Mouse (Mus musculus) heart, adult 2 months (tissue): Measurements from ENCODE around the gene Fgfr2. TPM values are rescaled to one million over a fixed set of nuclear protein-coding genes. Genes with fewer than 3 reads are reported as not detected.

Source experiments
- DNase-seq, 2 experiments: peaks; one replicate each; pipeline ENCODE4 v3.0.0; 2021
- H3K27ac ChIP-seq: fragments of 200-600 bp; 2 replicates; pipeline ENCODE4 v1.8.1; 2022
- H3K27me3 ChIP-seq: fragments of 200-500 bp; 2 replicates; pipeline ENCODE4 v1.6.1; 2012; ENCODE audit warnings: mild to moderate bottlenecking, low read length, inconsistent platforms, mixed read lengths; ENCODE audit not compliant: control insufficient read depth, insufficient read depth
- H3K36me3 ChIP-seq: fragments of 200-500 bp; 2 replicates; pipeline ENCODE4 v1.6.1; 2012; ENCODE audit warnings: low read length, inconsistent platforms; ENCODE audit not compliant: control insufficient read depth, insufficient read depth
- H3K4me1 ChIP-seq: fragments of 200-500 bp; 2 replicates; pipeline ENCODE4 v1.6.1; 2011; ENCODE audit warnings: low read length; ENCODE audit not compliant: control insufficient read depth, insufficient read depth
- H3K4me3 ChIP-seq: fragments of 200-600 bp; 2 replicates; pipeline ENCODE4 v1.8.1; 2022
- H3K79me2 ChIP-seq: fragments of 200-500 bp; replicated peaks from 2 replicates; pipeline ENCODE4 v1.6.1; 2012; ENCODE audit warnings: mild to moderate bottlenecking, inconsistent platforms, low read length, moderate library complexity, mixed read lengths; ENCODE audit not compliant: control insufficient read depth, insufficient read depth
- H3K9ac ChIP-seq: fragments of 200-500 bp; 2 replicates; pipeline ENCODE4 v1.6.1; 2012; ENCODE audit warnings: low read depth, mild to moderate bottlenecking, control low read depth, inconsistent platforms, low read length, mixed read lengths
- CTCF ChIP-seq: fragments of 200-600 bp; IDR thresholded peaks from 2 replicates; pipeline ENCODE4 v1.8.1; 2022; ENCODE audit warnings: antibody characterized with exemption, mild to moderate bottlenecking, moderate library complexity
- EP300 ChIP-seq: fragments of 200-500 bp; IDR thresholded peaks from 2 replicates; pipeline ENCODE4 v1.6.1; 2011; ENCODE audit warnings: low read depth, low read length, control low read depth; ENCODE audit not compliant: insufficient read depth
- POLR2A ChIP-seq: fragments of 200-500 bp; IDR thresholded peaks from 2 replicates; pipeline ENCODE4 v1.6.1; 2011; ENCODE audit warnings: mild to moderate bottlenecking, low read depth, low read length, control low read depth; ENCODE audit not compliant: insufficient read depth
- WGBS: fragments of 180-500 bp; shearing (Covaris S2); methylation state at CpG from one replicate; pipeline ENCODE4 v1.1.7; 2018; 5-methylcytosine and 5-hydroxymethylcytosine counted together
- intact Hi-C: fragments of 180-260 bp; cut with DNase I; formaldehyde crosslinking; loops from one replicate; pipeline ENCODE4 v1.15.1; 2025
- polyA plus RNA-seq: library from polyadenylated mRNA; depleted of rRNA; stranded (reverse); fragments of >200 nt; gene quantifications from 2 replicates; pipeline ENCODE4 v1.2.3, GENCODE M21; 2012
- total RNA-seq, 2 experiments: library from RNA; stranded (reverse); gene quantifications; 2 replicates each; pipeline ENCODE4 v1.2.3; 2021

Fgfr2 gene
- total and polyA plus RNA-seq, 3 experiments, result 1.1 to 2.0 (median 1.3) TPM

DNA sequence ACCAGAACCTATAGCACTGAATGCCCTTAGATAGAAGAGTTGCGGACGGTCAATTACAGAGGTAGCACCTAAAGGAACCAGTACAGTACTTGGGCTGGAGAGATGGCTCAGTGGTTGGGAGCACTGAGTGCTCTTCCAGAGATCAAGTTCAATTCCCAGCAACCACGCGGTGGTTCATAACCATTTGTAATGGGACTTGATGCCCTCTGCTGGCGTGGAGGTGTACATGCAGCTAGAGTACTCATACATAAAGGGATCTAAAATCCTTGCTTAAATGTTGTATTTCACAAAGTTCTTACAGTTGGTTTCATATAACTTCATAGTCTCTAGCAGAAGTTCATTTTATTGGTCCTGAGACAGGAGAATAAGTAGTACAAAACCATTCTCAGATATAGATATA is 10.4 kb upstream of the Fgfr2 start:
- no peak overlapping the region for H3K4me3 ChIP-seq
- no peak overlapping the region for H3K9ac ChIP-seq
- intact Hi-C loops, result loop anchor here (1.0 kb wide), 1 partner anchor 101 kb away; no protein-coding TSS in a partner anchor
- no peaks in the 10 kb centered on the region for H3K4me1 ChIP-seq
- 74% methylated on average over 5 of the region's 5 CpGs for WGBS
- TF ChIP-seq EP300 (no peak), CTCF (peak; percentile 77)
- no peaks in the 10 kb centered on the region for H3K79me2 ChIP-seq
- no peaks in the 10 kb centered on the region for H3K36me3 ChIP-seq
- no peaks in the 10 kb centered on the region for H3K27me3 ChIP-seq
- no peak for DNase-seq
- H3K27ac ChIP-seq, result no peak overlapping the region

DNA sequence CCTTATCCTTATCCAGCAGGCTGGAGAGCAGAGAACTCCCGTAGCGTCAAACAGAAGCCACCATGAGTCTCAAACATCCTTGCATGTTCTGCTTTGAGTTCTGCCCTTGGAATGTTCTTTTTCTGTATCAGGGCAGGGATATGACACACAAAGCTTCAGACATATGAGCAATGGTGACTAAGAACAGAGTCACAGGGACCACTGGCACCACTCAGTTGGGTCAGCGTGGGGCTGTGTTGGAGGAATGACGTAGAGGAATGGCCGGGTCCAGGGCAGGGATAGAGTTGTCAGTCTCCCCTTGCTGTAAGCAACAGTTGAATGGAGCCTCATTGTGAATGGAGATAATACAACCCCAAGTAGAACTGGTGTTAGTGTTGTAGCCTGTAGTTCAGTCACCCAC is 9.6 kb upstream of the Fgfr2 start:
- Histone ChIP-seq H3K79me2 (no peaks in the 10 kb centered on the region), H3K27ac (no peak overlapping the region), H3K4me3 (no peak overlapping the region), H3K36me3 (no peaks in the 10 kb centered on the region), H3K4me1 (no peaks in the 10 kb centered on the region), H3K9ac (no peak overlapping the region), H3K27me3 (no peaks in the 10 kb centered on the region)
- no peak for TF ChIP-seq POLR2A
- no peak for TF ChIP-seq EP300
- TF ChIP-seq CTCF, result no peak
- intact Hi-C loops, result loop anchor here (1.0 kb wide), 1 partner anchor 100 kb away; no protein-coding TSS in a partner anchor
- 97% methylated on average over 5 of the region's 5 CpGs for WGBS
- no peak for DNase-seq

DNA sequence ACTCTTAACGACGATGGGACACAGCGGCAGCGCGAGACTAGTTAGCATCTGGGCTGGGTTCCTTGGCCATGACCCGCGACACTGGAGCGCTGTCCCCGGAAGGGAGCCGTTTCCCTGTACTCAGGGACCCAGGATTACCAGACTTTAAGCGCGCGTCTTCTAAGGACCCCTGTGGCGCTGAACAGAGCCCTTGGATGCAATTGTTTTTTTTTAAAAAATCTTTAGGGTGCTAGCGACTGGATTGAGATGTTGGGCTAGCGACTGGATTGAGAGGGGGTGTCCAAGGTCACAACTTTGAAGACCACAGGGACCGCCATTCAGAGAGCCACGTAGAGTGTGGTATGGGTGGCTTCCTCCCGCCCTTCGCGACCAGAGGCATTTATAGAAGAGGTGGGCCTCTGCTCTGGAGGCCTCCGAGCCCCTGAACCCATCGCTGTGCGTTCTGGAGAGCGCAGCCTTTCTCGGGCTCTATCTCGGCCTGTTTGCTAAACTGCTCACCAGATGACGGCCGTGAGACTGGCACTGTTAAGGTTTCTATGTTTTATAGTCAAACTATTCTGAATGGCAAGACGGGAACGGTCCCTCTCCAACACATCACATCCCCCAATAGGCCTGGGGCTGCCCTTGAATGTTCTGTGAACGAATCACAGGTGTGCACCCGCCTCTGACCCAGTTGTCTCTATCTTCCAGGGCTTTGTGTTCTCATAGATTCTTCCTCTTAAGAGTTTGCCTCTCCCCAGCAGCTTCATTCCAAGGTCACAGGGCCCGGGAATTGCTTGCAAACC is 1.7 kb upstream of the Fgfr2 start:
- intact Hi-C loops, result loop anchor here (2.0 to 10.0 kb wide), 5 partner anchors 38 to 510 kb away; partner anchors contain the start of genes Abraxas2, Edrf1, Eef1akmt2 and Zranb1
- H3K4me1 ChIP-seq, result peaks cover 5% of the 10 kb centered on the region
- WGBS, result 51% methylated on average over 34 of the region's 34 CpGs
- DNase-seq, result no peak
- no peaks in the 10 kb centered on the region for H3K36me3 ChIP-seq
- no peak for TF ChIP-seq CTCF
- TF ChIP-seq POLR2A, result no peak
- TF ChIP-seq EP300, result no peak
- H3K4me3 ChIP-seq, result peak overlapping the region; percentile 87
- no peaks in the 10 kb centered on the region for H3K27me3 ChIP-seq
- 0 out of 2 replicates have a peak, but pooled peaks cover 4% of the 10 kb centered on the region for H3K79me2 ChIP-seq
- peak overlapping the region; percentile 76 for H3K9ac ChIP-seq
- peak overlapping the region; percentile 97 for H3K27ac ChIP-seq

DNA sequence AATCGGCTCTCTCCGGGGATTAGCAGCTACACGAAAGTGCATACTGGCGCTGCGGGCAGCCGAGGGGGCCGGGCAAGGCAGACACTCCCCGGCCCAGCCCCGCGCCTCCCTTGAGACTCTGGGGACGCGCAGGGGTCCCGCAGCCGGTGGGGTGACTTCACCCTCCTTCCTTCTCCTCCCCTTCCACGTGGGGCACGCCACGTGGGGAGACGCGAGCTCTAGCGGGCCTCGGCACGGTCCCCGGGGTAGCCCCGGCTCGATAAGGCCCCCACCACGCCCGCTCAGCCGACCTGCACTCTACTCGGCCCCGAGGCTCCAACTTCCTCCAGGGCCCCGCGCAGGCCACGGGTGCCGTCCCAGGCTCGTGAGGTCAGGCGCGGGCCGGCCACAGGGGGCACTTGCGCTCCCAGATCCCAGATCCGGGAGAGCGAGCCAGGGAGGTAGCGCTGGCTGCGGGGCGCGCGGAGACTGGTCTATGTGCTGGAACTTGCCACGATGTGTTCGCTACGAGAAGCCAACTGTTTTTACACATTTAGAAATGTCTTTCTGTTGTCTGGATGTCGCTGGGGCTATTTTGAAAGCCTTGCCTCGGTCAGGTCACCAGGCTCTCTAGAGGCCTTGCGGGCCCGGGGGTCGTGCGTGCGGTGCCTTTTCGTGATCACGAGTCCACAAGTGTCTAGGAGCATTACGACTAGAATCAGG is 1.0 kb upstream of the Fgfr2 start, which contains the start of gene Ctbp2:
Gene Ctbp2 (minus strand): TSS at position 356 of the 702 bp plus-strand sequence.
- no peaks in the 10 kb centered on the region for H3K36me3 ChIP-seq
- 0 out of 2 replicates have a peak, but pooled peaks cover 4% of the 10 kb centered on the region for H3K79me2 ChIP-seq
- H3K4me3 ChIP-seq, result peak within 1 kb of the TSS; percentile 87
- H3K27ac ChIP-seq, result peak within 1 kb of the TSS; percentile 97
- TF ChIP-seq EP300 (peak; percentile 44; the same call in 1 of the 2 replicates), POLR2A (0 out of 2 replicates have a peak, but pooled peaks have one; percentile 16), CTCF (peak; percentile 87)
- DNase-seq, result peak; percentile 89 to 90
- intact Hi-C loops, result loop anchor here (2.0 to 10.0 kb wide), 6 partner anchors 37 to 511 kb away; partner anchors contain the start of genes Abraxas2, Edrf1, Eef1akmt2 and Zranb1
- H3K9ac ChIP-seq, result peak within 1 kb of the TSS; percentile 82
- H3K4me1 ChIP-seq, result peaks cover 5% of the 10 kb centered on the region
- H3K27me3 ChIP-seq, result no peaks in the 10 kb centered on the region
- WGBS, result under 1% methylated on average over 59 of the region's 59 CpGs

DNA sequence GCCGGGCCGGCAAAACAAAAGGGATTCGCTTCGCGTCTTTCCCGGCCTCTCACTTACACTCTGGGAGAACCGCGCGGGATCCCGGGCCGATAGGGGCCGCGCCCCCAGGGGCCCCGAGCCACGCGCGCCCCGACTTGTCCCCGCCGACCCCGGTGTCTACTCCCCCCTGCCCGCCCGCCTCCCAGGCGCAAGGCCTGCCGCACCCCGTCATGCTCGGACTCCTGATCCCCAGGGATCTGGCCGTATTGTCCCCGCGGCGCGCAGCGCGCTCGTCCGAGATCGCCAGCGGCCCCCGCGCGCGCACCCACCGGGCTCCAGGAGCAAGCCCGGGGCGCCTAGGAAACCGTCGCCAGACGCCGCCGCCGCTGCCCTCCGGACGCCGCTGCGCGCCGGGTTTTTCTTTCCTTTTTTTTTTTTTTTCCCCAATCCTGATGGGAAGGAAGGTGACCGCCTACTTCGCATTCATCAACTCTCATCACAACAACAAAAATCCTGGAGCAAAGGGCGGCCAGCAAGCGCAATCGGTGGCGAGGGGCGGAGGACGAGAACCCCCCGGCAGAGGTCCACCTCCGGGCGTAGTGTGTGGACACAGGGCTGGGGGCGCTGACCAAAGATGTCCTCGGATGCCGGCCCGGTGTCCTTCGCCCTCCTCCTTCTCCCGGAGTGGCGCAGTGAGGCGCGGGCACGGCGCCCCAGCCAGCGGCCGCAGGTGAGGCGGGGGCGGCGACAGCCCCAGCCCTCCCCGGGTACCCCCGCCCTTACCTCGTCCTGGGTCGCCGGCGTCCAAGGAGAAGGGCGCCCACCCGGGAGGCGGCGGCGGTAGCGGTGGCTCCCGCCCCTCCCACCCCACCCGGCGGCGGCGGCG is 539 bp downstream of the Fgfr2 start:
- peak overlapping the region; percentile 87 for H3K4me3 ChIP-seq
- peak overlapping the region; percentile 97 for H3K27ac ChIP-seq
- H3K9ac ChIP-seq, result peak overlapping the region; percentile 82
- peak in 1 of 2 experiments; percentile 83 for DNase-seq
- WGBS, result under 1% methylated on average over 96 of the region's 102 CpGs
- intact Hi-C loops, result loop anchor here (2.0 to 10.0 kb wide), 5 partner anchors 35 to 512 kb away; partner anchors contain the start of genes Abraxas2, Edrf1, Eef1akmt2 and Zranb1
- H3K4me1 ChIP-seq, result peaks cover 7% of the 10 kb centered on the region
- H3K36me3 ChIP-seq, result no peaks in the 10 kb centered on the region
- peak; percentile 7; the same call in 1 of the 2 replicates for TF ChIP-seq CTCF
- no peak for TF ChIP-seq POLR2A
- H3K27me3 ChIP-seq, result no peaks in the 10 kb centered on the region
- H3K79me2 ChIP-seq, result peaks cover 4% of the 10 kb centered on the region; the same call in 1 of the 2 replicates
